Mouse (Mus musculus): ENCODE measurements at regions not wholly inside any gene's neighbourhood (a gene's known extent, or its start where the extent isn't known, plus 50 kb on each side); places are given as distances from the start of the nearest gene placed in this dataset.
"Not testable (repeated sequence)": the region's sequence is repeated elsewhere in the genome, so short reads cannot be mapped to it uniquely, and the experiment has no call there.

DNA sequence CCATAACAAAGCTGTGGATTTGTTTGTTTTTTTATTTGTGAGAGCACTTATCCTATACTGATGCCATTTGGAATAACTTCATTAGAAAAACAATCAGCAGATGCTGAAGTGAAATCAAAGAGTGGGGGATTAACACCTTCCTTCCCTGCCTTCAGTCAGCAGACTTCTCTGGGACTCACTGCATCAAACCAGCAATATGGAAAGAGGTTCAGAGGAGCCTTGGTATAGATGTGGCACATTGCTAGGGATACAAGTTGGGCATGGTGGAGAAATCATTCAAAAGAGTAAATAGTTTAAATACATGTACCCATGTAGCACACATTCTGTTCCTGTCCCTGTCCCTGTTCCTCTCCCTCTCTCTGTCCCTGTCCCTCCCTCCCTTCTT is 364.0 kb upstream of the Rgs18 start:
- H3K4me3 ChIP-seq = no peak overlapping the region
- H3K9ac ChIP-seq (replicated peaks) = no peak overlapping the region
- H3K27me3 ChIP-seq = no peaks in the 10 kb centered on the region
- H3K27ac ChIP-seq (replicated peaks) = no peak overlapping the region
- no peak overlapping the region for H3K4me2 ChIP-seq (replicated peaks)
- ATAC-seq (replicated peaks) = peak; percentile 72
- H3K4me1 ChIP-seq = no peaks in the 10 kb centered on the region
- H3K36me3 ChIP-seq = no peaks in the 10 kb centered on the region
- H3K9me3 ChIP-seq = no peaks in the 10 kb centered on the region

DNA sequence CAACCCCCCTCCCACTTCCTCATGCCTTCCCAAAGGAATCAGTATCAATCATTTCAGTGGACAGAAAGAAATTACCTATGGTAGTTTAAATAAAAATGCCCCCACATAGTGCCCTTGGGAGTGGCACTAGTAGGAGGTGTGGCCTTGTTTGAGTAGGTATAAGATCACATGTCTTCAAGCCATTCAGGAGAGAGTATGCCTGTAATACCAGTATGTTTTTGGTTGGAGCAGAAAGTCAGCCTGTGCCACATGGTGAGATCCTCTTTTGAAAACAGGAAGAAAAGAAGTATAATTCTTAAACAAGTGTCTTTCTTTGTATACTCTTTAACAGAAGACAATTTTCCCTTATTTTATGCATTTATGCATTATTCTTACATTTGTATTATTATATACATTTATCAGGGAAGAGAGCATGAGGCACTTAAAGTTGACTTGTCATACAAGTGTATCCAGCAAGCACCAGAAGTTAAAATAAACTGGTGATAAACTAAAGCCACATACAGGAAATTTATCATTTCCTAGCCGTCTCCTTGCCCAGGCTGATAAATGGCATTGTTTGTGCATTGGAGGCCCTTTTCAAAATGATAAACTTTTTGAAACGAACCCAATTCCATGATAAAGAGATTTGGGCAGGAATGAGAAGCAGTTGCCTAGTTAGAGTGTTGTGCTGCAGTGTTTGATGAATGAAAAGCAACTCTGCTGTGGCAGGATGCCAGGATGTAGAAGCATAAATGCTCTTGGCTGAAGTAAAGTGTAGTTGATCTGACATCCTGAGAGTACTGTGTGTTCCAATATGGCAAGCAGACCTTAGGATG is 363.4 kb upstream of the Rgs18 start:
- WGBS = 16% methylated on average over 2 of the region's 2 CpGs
- H3K9ac ChIP-seq (replicated peaks) = no peak overlapping the region
- H3K27ac ChIP-seq (replicated peaks) = no peak overlapping the region
- no peaks in the 10 kb centered on the region for H3K9me3 ChIP-seq
- peak; percentile 83 for ATAC-seq (replicated peaks)
- H3K4me2 ChIP-seq (replicated peaks) = no peak overlapping the region
- no peaks in the 10 kb centered on the region for H3K4me1 ChIP-seq
- H3K27me3 ChIP-seq = no peaks in the 10 kb centered on the region
- H3K36me3 ChIP-seq = no peaks in the 10 kb centered on the region
- H3K4me3 ChIP-seq = no peak overlapping the region

DNA sequence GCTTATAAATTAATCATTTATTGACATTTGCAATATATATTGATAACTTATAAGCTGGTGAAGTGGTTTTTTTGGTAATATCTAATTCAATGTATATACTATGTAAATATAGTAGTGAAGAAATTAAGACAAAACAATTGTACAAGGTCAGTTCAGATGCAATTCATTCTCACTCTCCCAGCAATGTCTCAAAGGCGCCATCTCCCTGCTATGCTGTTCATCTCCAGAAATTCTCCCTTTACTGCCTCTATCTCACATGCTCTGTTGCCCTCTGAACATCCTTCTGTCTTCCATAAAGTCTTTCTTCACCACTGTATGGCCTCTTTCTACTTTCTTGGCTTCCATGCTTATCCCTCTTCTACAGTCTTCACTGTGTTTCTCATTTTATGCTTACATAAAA is 355.8 kb upstream of the Rgs18 start:
- H3K4me2 ChIP-seq (replicated peaks) = no peak overlapping the region
- no peak for ATAC-seq (replicated peaks)
- H3K27me3 ChIP-seq = no peaks in the 10 kb centered on the region
- 85% methylated on average over 1 of the region's 1 CpGs for WGBS
- H3K9me3 ChIP-seq = no peaks in the 10 kb centered on the region
- H3K27ac ChIP-seq (replicated peaks) = no peak overlapping the region
- no peaks in the 10 kb centered on the region for H3K4me1 ChIP-seq
- no peak overlapping the region for H3K4me3 ChIP-seq
- no peak overlapping the region for H3K9ac ChIP-seq (replicated peaks)
- no peaks in the 10 kb centered on the region for H3K36me3 ChIP-seq

DNA sequence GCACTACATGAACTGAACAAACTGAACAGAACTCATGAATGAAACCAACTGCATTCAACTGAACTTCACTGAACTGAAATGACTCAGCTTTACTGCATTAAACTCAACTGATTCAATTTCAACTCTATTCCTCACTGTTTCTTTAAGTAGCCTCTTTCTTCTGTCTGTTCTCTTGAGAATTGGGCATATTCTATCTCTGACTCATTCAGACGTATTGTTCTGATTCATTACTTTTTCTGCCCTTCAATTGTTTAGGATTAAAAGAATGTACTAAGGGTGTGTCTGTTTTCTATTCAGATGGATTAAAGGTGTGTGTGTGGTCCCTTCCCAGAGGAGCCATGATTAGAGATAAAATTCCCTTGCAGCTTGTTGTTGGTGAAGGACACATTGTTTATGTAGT is 337.9 kb upstream of the Rgs18 start:
- Histone ChIP-seq H3K4me1 (no peaks in the 10 kb centered on the region), H3K4me3 (no peak overlapping the region), H3K9ac (replicated peaks) (no peak overlapping the region), H3K9me3 (no peaks in the 10 kb centered on the region), H3K27ac (replicated peaks) (no peak overlapping the region), H3K27me3 (no peaks in the 10 kb centered on the region), H3K4me2 (replicated peaks) (no peak overlapping the region), H3K36me3 (no peaks in the 10 kb centered on the region)
- WGBS = 80% methylated on average over 1 of the region's 1 CpGs
- no peak for ATAC-seq (replicated peaks)

DNA sequence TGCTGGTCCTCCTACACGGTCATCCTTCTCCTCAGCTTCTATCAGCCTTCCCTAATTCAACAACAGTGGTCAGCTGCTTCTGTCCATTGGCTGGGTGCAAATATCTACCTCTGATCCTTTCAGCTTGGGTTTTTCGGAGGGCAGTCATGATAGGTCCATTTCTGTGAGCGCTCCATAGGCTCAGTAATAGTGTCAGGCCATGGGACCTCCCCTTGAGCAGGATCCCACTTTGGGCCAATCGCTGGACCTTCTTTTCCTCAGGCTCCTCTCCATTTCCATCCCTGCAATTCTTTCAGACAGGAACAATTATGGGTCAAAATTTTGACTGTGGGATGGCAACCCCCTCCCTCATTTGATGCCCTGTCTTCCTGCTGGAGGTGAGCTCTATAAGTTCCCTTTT is 331.5 kb upstream of the Rgs18 start:
- not testable (repeated sequence) for H3K4me2 ChIP-seq (replicated peaks); H3K27ac ChIP-seq (replicated peaks); H3K9ac ChIP-seq (replicated peaks); H3K27me3 ChIP-seq; H3K4me3 ChIP-seq; ATAC-seq (replicated peaks); H3K4me1 ChIP-seq; H3K36me3 ChIP-seq; H3K9me3 ChIP-seq
- WGBS = 90% methylated on average over 4 of the region's 4 CpGs

GRCm38 (mm10) chr1:145065255-145065854 is 290.1 kb upstream of the Rgs18 start:
- Histone ChIP-seq H3K27me3 (no peaks in the 10 kb centered on the region), H3K9me3 (no peaks in the 10 kb centered on the region), H3K9ac (replicated peaks) (no peak overlapping the region), H3K27ac (replicated peaks) (no peak overlapping the region), H3K36me3 (no peaks in the 10 kb centered on the region), H3K4me2 (replicated peaks) (no peak overlapping the region), H3K4me1 (no peaks in the 10 kb centered on the region), H3K4me3 (no peak overlapping the region)
- no peak for ATAC-seq (replicated peaks)
- WGBS = 49% methylated on average over 1 of the region's 1 CpGs

DNA sequence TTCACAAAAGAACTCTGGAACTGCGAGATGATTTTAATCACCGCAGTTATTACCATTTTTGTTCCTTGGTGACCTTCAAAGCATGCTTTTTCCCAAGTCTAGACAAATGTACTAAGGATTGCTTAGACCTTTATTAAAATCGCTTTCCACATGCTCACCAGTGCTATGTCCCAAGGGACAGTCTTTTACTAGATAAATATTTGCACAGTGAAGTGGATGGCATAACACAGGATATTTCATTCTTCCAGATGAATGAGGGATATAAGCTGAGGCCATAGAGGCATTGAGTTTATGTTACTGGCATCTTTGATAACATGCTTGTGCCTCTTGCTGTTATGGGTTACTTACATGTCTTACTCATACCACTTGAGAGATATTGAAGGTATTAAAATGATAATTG is 289.1 kb upstream of the Rgs18 start:
- WGBS = 75% methylated on average over 3 of the region's 3 CpGs
- no peaks in the 10 kb centered on the region for H3K27me3 ChIP-seq

GRCm38 (mm10) chr1:145015623-145016022 is 240.4 kb upstream of the Rgs18 start:
- no peak overlapping the region for H3K9ac ChIP-seq (replicated peaks)
- H3K27ac ChIP-seq (replicated peaks) = no peak overlapping the region
- H3K4me2 ChIP-seq (replicated peaks) = no peak overlapping the region
- no peaks in the 10 kb centered on the region for H3K36me3 ChIP-seq
- H3K27me3 ChIP-seq = no peaks in the 10 kb centered on the region
- H3K4me1 ChIP-seq = no peaks in the 10 kb centered on the region
- WGBS = 86% methylated on average over 4 of the region's 4 CpGs
- H3K4me3 ChIP-seq = no peak overlapping the region
- ATAC-seq (replicated peaks) = no peak
- no peaks in the 10 kb centered on the region for H3K9me3 ChIP-seq

More for the DNA sequence above, 289.1 kb upstream of the Rgs18 start:
- no peak for ATAC-seq (replicated peaks)
- no peaks in the 10 kb centered on the region for H3K4me1 ChIP-seq
- no peaks in the 10 kb centered on the region for H3K36me3 ChIP-seq
- H3K9me3 ChIP-seq = no peaks in the 10 kb centered on the region
- H3K4me2 ChIP-seq (replicated peaks) = no peak overlapping the region
- H3K27ac ChIP-seq (replicated peaks) = no peak overlapping the region
- H3K4me3 ChIP-seq = no peak overlapping the region
- no peak overlapping the region for H3K9ac ChIP-seq (replicated peaks)

DNA sequence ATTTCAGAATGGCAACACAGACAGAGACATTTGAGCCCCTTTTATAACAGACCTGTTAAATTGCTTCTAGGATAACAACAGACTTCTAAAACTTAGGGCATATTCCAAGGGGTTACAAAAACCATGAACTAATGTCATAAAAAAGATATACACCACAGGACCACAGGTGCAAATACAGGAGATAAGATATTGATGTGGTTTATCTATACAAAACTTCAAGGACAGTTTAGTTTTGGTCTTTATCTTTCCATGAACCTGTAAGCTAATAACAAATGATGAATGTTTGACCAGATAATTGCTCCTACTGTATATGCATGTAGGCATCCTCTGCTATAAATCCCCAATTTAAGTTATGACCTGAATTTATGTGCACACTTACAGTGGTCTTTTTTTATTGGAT is 235.6 kb upstream of the Rgs18 start:
- Histone ChIP-seq H3K4me1 (no peaks in the 10 kb centered on the region), H3K4me3 (no peak overlapping the region), H3K27ac (replicated peaks) (no peak overlapping the region), H3K9ac (replicated peaks) (no peak overlapping the region), H3K4me2 (replicated peaks) (no peak overlapping the region), H3K27me3 (no peaks in the 10 kb centered on the region), H3K36me3 (no peaks in the 10 kb centered on the region), H3K9me3 (no peaks in the 10 kb centered on the region)
- ATAC-seq (replicated peaks) = no peak

DNA sequence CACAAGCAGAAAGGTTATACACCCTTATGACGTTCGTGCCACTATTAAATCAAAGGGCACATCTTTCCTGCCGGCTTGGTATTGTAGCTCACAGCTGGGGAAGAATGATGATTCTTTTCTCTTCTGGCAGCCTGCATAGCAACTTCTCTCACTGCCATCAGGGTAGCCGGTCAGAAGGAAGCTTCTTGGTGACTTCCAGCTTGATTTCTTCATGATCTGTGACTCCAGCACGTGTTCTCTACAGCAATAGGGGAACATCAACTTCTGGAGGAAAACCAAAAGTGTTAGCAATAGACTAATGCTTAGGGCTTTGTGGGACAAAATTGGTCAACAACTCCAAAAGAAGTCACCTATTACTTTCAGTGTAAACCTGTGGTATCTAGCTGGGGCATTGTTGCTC is 202.9 kb upstream of the Rgs18 start:
- no peak overlapping the region for H3K4me2 ChIP-seq (replicated peaks)
- 57% methylated on average over 5 of the region's 5 CpGs for WGBS
- no peak overlapping the region for H3K9ac ChIP-seq (replicated peaks)
- H3K27ac ChIP-seq (replicated peaks) = no peak overlapping the region
- H3K4me1 ChIP-seq = no peaks in the 10 kb centered on the region
- H3K27me3 ChIP-seq = no peaks in the 10 kb centered on the region
- H3K36me3 ChIP-seq = no peaks in the 10 kb centered on the region
- no peak for ATAC-seq (replicated peaks)
- no peak overlapping the region for H3K4me3 ChIP-seq
- H3K9me3 ChIP-seq = no peaks in the 10 kb centered on the region

DNA sequence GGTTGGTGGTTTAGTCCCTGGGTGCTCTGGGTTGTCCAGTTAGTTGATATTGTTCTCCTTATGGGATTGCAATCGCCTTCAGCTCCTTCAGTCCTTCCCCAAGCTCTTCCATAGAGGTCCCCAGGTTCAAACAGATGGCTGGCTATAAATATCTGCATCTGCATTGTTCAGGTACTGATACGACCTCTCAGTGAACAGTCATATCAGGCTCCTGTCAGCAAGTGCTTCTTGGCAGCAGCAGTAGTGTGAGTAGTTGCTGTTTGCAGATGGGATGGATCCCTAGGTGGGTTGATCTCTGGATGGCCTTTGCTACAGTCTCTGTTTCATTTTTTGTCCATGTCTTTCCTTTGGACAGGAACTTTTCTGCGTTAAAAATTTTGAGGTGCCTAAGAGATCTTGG is 190.5 kb upstream of the Rgs18 start:
- WGBS = 79% methylated on average over 3 of the region's 3 CpGs
- H3K9me3 ChIP-seq = no peaks in the 10 kb centered on the region
- H3K4me2 ChIP-seq (replicated peaks) = no peak overlapping the region
- H3K27ac ChIP-seq (replicated peaks) = no peak overlapping the region
- no peaks in the 10 kb centered on the region for H3K27me3 ChIP-seq
- no peak for ATAC-seq (replicated peaks)
- no peak overlapping the region for H3K4me3 ChIP-seq
- no peaks in the 10 kb centered on the region for H3K36me3 ChIP-seq
- no peaks in the 10 kb centered on the region for H3K4me1 ChIP-seq
- H3K9ac ChIP-seq (replicated peaks) = no peak overlapping the region

GRCm38 (mm10) chr1:144939006-144939405 is 163.8 kb upstream of the Rgs18 start:
- no peak overlapping the region for H3K27ac ChIP-seq (replicated peaks)
- no peaks in the 10 kb centered on the region for H3K36me3 ChIP-seq
- 90% methylated on average over 3 of the region's 3 CpGs for WGBS
- H3K27me3 ChIP-seq = no peaks in the 10 kb centered on the region
- H3K9me3 ChIP-seq = no peaks in the 10 kb centered on the region
- no peak overlapping the region for H3K9ac ChIP-seq (replicated peaks)
- H3K4me3 ChIP-seq = no peak overlapping the region
- no peak overlapping the region for H3K4me2 ChIP-seq (replicated peaks)
- no peaks in the 10 kb centered on the region for H3K4me1 ChIP-seq
- ATAC-seq (replicated peaks) = no peak

GRCm38 (mm10) chr1:144926136-144926535 is 150.9 kb upstream of the Rgs18 start:
- 61% methylated on average over 2 of the region's 2 CpGs for WGBS
- Histone ChIP-seq H3K9me3 (no peaks in the 10 kb centered on the region), H3K4me3 (no peak overlapping the region), H3K9ac (replicated peaks) (no peak overlapping the region), H3K27me3 (no peaks in the 10 kb centered on the region), H3K4me1 (no peaks in the 10 kb centered on the region), H3K4me2 (replicated peaks) (no peak overlapping the region), H3K27ac (replicated peaks) (no peak overlapping the region), H3K36me3 (no peaks in the 10 kb centered on the region)
- ATAC-seq (replicated peaks) = no peak
